Mouse (Mus musculus) limb, embryonic 13.5 days (tissue): ENCODE results near the gene Nos2. TPM values are rescaled to one million over a fixed set of nuclear protein-coding genes. Genes with fewer than 3 reads are reported as not detected.

Source experiments
- polyA plus RNA-seq: library from polyadenylated mRNA; unstranded; fragments of >200 nt; fragmentation: Nextera tagmentation; extraction: Ambion mirVana; gene quantifications from 2 replicates; pipeline ENCODE4 v1.2.1, GENCODE M21; 2015

Gene Nos2
- polyA plus RNA-seq, 1 experiment from 2014 or later: 1.3 TPM

Other genes starting within 250 kb of the Nos2 start
- gene Nlk, start 223.4 kb upstream of the Nos2 start, polyA plus RNA-seq: 11.1 and 12.2 TPM in 2 replicates
- 41.0 and 45.2 TPM in 2 replicates for gene Ccnq, start 169.1 kb upstream of the Nos2 start, polyA plus RNA-seq
- gene Lyrm9, start 94.2 kb upstream of the Nos2 start, polyA plus RNA-seq: 14.5 and 14.6 TPM in 2 replicates
- 16.3 and 16.6 TPM in 2 replicates for gene Lgals9, start 64.2 kb downstream of the Nos2 start, polyA plus RNA-seq
- 3.7 and 4.2 TPM in 2 replicates for gene Ksr1, start 225.6 kb downstream of the Nos2 start, polyA plus RNA-seq